Mouse (Mus musculus): ENCODE data around the gene Tmprss7. TPM values are rescaled to one million over a fixed set of nuclear protein-coding genes. Genes with fewer than 3 reads are reported as not detected.

Gene Tmprss7
- total and polyA plus RNA-seq, 2 experiments = under 0.01 to 0.04 TPM

GRCm38 (mm10) chr16:45659596-45659995, 33.9 kb downstream of the Tmprss7 start:
- DNase-seq (ENCODE audit: extremely low read depth, low read depth, low spot score) = no peak
- no peaks in the 10 kb centered on the region for H3K4me1 ChIP-seq (ENCODE audit: control insufficient read depth, insufficient read depth, low read length)

GRCm38 (mm10) chr16:45658248-45658647, 35.2 kb downstream of the Tmprss7 start:
- Histone ChIP-seq H3K27me3 (ENCODE audit: control insufficient read depth, insufficient read depth, low read length) (no peaks in the 10 kb centered on the region), H3K27ac (replicated peaks; ENCODE audit: insufficient read depth, low read depth, low read length) (no peak overlapping the region), H3K4me3 (ENCODE audit: insufficient read depth, low read depth, low read length) (no peak overlapping the region), H3K4me1 (ENCODE audit: control insufficient read depth, insufficient read depth, low read length) (peaks cover 6% of the 10 kb centered on the region; the same call in 1 of the 2 replicates), H3K9ac (ENCODE audit: low read depth, low read length) (no peak overlapping the region), H3K79me2 (ENCODE audit: control insufficient read depth, insufficient read depth, low read length) (no peaks in the 10 kb centered on the region), H3K36me3 (ENCODE audit: control insufficient read depth, insufficient read depth, low read length) (no peaks in the 10 kb centered on the region)
- 97% methylated on average over 1 of the region's 1 CpGs for WGBS
- no peak for DNase-seq (ENCODE audit: extremely low read depth, low read depth, low spot score)
- TF ChIP-seq CTCF (IDR thresholded peaks at IDR 0.05; ENCODE audit: low read depth, low read length) = no peak
- TF ChIP-seq POLR2A (IDR thresholded peaks at IDR 0.05; ENCODE audit: extremely low read depth, insufficient read depth, low read length) = no peak

More at GRCm38 (mm10) chr16:45659596-45659995, 33.9 kb downstream of the Tmprss7 start:
- TF ChIP-seq POLR2A (IDR thresholded peaks at IDR 0.05; ENCODE audit: extremely low read depth, insufficient read depth, low read length) (no peak), CTCF (IDR thresholded peaks at IDR 0.05; ENCODE audit: low read depth, low read length) (no peak)
- WGBS = 92% methylated on average over 4 of the region's 4 CpGs
- Histone ChIP-seq H3K27ac (replicated peaks; ENCODE audit: insufficient read depth, low read depth, low read length) (no peak overlapping the region), H3K9ac (ENCODE audit: low read depth, low read length) (no peak overlapping the region), H3K36me3 (ENCODE audit: control insufficient read depth, insufficient read depth, low read length) (no peaks in the 10 kb centered on the region), H3K79me2 (ENCODE audit: control insufficient read depth, insufficient read depth, low read length) (no peaks in the 10 kb centered on the region), H3K4me3 (ENCODE audit: insufficient read depth, low read depth, low read length) (no peak overlapping the region), H3K27me3 (ENCODE audit: control insufficient read depth, insufficient read depth, low read length) (no peaks in the 10 kb centered on the region)

GRCm38 (mm10) chr16:45657574-45658159, 35.8 kb downstream of the Tmprss7 start:
- WGBS = 90% methylated on average over 12 of the region's 12 CpGs
- Histone ChIP-seq H3K4me3 (ENCODE audit: insufficient read depth, low read depth, low read length) (no peak overlapping the region), H3K36me3 (ENCODE audit: control insufficient read depth, insufficient read depth, low read length) (no peaks in the 10 kb centered on the region), H3K4me1 (ENCODE audit: control insufficient read depth, insufficient read depth, low read length) (peaks cover 6% of the 10 kb centered on the region; the same call in 1 of the 2 replicates), H3K27me3 (ENCODE audit: control insufficient read depth, insufficient read depth, low read length) (no peaks in the 10 kb centered on the region), H3K9ac (ENCODE audit: low read depth, low read length) (no peak overlapping the region), H3K27ac (replicated peaks; ENCODE audit: insufficient read depth, low read depth, low read length) (no peak overlapping the region), H3K79me2 (ENCODE audit: control insufficient read depth, insufficient read depth, low read length) (no peaks in the 10 kb centered on the region)
- TF ChIP-seq POLR2A (IDR thresholded peaks at IDR 0.05; ENCODE audit: extremely low read depth, insufficient read depth, low read length) (no peak), CTCF (IDR thresholded peaks at IDR 0.05; ENCODE audit: low read depth, low read length) (no peak)
- no peak for DNase-seq (ENCODE audit: extremely low read depth, low read depth, low spot score)

GRCm38 (mm10) chr16:45654465-45654864, 39.0 kb downstream of the Tmprss7 start:
- Histone ChIP-seq H3K36me3 (ENCODE audit: control insufficient read depth, insufficient read depth, low read length) (no peaks in the 10 kb centered on the region), H3K27me3 (ENCODE audit: control insufficient read depth, insufficient read depth, low read length) (no peaks in the 10 kb centered on the region), H3K9ac (ENCODE audit: low read depth, low read length) (no peak overlapping the region), H3K79me2 (ENCODE audit: control insufficient read depth, insufficient read depth, low read length) (no peaks in the 10 kb centered on the region), H3K4me3 (ENCODE audit: insufficient read depth, low read depth, low read length) (no peak overlapping the region), H3K4me1 (ENCODE audit: control insufficient read depth, insufficient read depth, low read length) (peaks cover 6% of the 10 kb centered on the region; the same call in 1 of the 2 replicates), H3K27ac (replicated peaks; ENCODE audit: insufficient read depth, low read depth, low read length) (no peak overlapping the region)
- TF ChIP-seq CTCF (IDR thresholded peaks at IDR 0.05; ENCODE audit: low read depth, low read length) (no peak), POLR2A (IDR thresholded peaks at IDR 0.05; ENCODE audit: extremely low read depth, insufficient read depth, low read length) (no peak)
- DNase-seq (ENCODE audit: extremely low read depth, low read depth, low spot score) = no peak
- 87% methylated on average over 9 of the region's 9 CpGs for WGBS

GRCm38 (mm10) chr16:45653934-45654332, 39.5 kb downstream of the Tmprss7 start, which contains the start of gene BC016579:
Gene BC016579 (minus strand): TSS chr16:45654068.
- Histone ChIP-seq H3K9ac (ENCODE audit: low read depth, low read length) (no peak within 1 kb of the TSS), H3K36me3 (ENCODE audit: control insufficient read depth, insufficient read depth, low read length) (no peaks in the 10 kb centered on the region), H3K4me3 (ENCODE audit: insufficient read depth, low read depth, low read length) (peak within 1 kb of the TSS; percentile 47; the same call in 1 of the 2 replicates), H3K79me2 (ENCODE audit: control insufficient read depth, insufficient read depth, low read length) (no peaks in the 10 kb centered on the region), H3K4me1 (ENCODE audit: control insufficient read depth, insufficient read depth, low read length) (peaks cover 6% of the 10 kb centered on the region; the same call in 1 of the 2 replicates), H3K27me3 (ENCODE audit: control insufficient read depth, insufficient read depth, low read length) (no peaks in the 10 kb centered on the region), H3K27ac (replicated peaks; ENCODE audit: insufficient read depth, low read depth, low read length) (no peak within 1 kb of the TSS)
- WGBS = 14% methylated on average over 20 of the region's 20 CpGs
- DNase-seq (ENCODE audit: extremely low read depth, low read depth, low spot score) = no peak
- TF ChIP-seq POLR2A (IDR thresholded peaks at IDR 0.05; ENCODE audit: extremely low read depth, insufficient read depth, low read length) (no peak), CTCF (IDR thresholded peaks at IDR 0.05; ENCODE audit: low read depth, low read length) (no peak)

All from liver, adult 2 months (tissue).